Mouse (Mus musculus): ENCODE measurements around the gene Rpl27.
"Not testable (repeated sequence)": the region's sequence is repeated elsewhere in the genome, so short reads cannot be mapped to it uniquely, and the experiment has no call there.

Gene Rpl27

GRCm38 (mm10) chr11:101468731-101469130, 26.6 kb downstream of the Rpl27 start:
- DNase-seq = no peak

- no peak for DNase-seq
These were observed 27.1 kb downstream of the Rpl27 start for GRCm38 (mm10) chr11:101469155-101469554.

- DNase-seq = no peak
These were observed 28.1 kb downstream of the Rpl27 start for GRCm38 (mm10) chr11:101470206-101470605.

- DNase-seq = no peak
These were observed 29.8 kb downstream of the Rpl27 start for GRCm38 (mm10) chr11:101471926-101472325.

GRCm38 (mm10) chr11:101472336-101472735, 30.2 kb downstream of the Rpl27 start:
- no peak for DNase-seq

GRCm38 (mm10) chr11:101473686-101474085, 31.6 kb downstream of the Rpl27 start:
- not testable (repeated sequence) for DNase-seq

- DNase-seq = no peak
These were observed 32.2 kb downstream of the Rpl27 start for GRCm38 (mm10) chr11:101474298-101474697.

- DNase-seq = not testable (repeated sequence)
These were observed 34.3 kb downstream of the Rpl27 start for GRCm38 (mm10) chr11:101476361-101476760.

- DNase-seq = no peak
These were observed 35.1 kb downstream of the Rpl27 start for GRCm38 (mm10) chr11:101477194-101477551.

GRCm38 (mm10) chr11:101477552-101478211, 35.6 kb downstream of the Rpl27 start:
- no peak for DNase-seq

- DNase-seq = no peak
These were observed 37.1 kb downstream of the Rpl27 start for GRCm38 (mm10) chr11:101479171-101479635.

GRCm38 (mm10) chr11:101480912-101481311, 38.8 kb downstream of the Rpl27 start:
- DNase-seq = no peak

GRCm38 (mm10) chr11:101483804-101484203, 41.7 kb downstream of the Rpl27 start:
- DNase-seq = no peak

- no peak for DNase-seq
These were observed 42.1 kb downstream of the Rpl27 start for GRCm38 (mm10) chr11:101484245-101484644.

- DNase-seq = no peak
These were observed 42.7 kb downstream of the Rpl27 start for GRCm38 (mm10) chr11:101484814-101485213.

GRCm38 (mm10) chr11:101485509-101486028, 43.5 kb downstream of the Rpl27 start:
- no peak for DNase-seq

GRCm38 (mm10) chr11:101486126-101486525, 44.0 kb downstream of the Rpl27 start:
- DNase-seq = no peak

Measured in kidney, adult 8-10 months (tissue).